Mouse (Mus musculus): ENCODE measurements around the gene Gm12184.
A peak's percentile ranks its signal among the peaks of the same experiment; 100 is the strongest.

DNA sequence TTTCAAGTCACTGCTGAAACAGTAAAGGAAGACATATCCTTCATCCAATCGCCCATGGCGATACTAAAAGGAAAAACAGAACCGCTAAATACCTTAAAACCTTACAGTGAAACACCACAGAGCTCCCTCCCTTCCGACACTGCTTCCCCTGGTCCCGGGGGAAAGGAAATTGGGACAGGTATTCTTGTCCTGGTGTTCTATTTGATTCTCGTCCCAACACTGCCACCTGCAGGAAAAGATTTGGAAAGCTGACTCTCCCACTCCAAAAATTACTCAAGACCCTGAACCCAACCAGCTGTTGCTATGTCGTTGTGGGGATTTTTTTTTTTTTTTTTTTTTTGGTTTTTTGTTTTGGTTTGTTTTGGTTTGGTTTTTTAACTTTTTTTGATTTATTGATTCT is 51.0 kb downstream of the Gm12184 start:
- TF ChIP-seq CTCF (conservative IDR thresholded peaks at IDR 0.05; ENCODE audit: low read length) = peak; percentile 53
- TF ChIP-seq POU5F1 (IDR thresholded peaks at IDR 0.05; ENCODE audit: borderline replicate concordance, low read length) = no peak
- TF ChIP-seq NANOG (IDR thresholded peaks at IDR 0.05; ENCODE audit: borderline replicate concordance, low read length) = no peak
